Mouse (Mus musculus): ENCODE measurements at regions not wholly inside any gene's neighbourhood (a gene's known extent, or its start where the extent isn't known, plus 50 kb on each side); places are given as distances from the start of the nearest gene placed in this dataset.

- DNase-seq = no peak
Observed at GRCm38 (mm10) chr12:54311896-54312521, 108.3 kb upstream of the Egln3 start.

- DNase-seq = no peak
Observed at GRCm38 (mm10) chr12:54309874-54310273, 106.2 kb upstream of the Egln3 start.

DNA sequence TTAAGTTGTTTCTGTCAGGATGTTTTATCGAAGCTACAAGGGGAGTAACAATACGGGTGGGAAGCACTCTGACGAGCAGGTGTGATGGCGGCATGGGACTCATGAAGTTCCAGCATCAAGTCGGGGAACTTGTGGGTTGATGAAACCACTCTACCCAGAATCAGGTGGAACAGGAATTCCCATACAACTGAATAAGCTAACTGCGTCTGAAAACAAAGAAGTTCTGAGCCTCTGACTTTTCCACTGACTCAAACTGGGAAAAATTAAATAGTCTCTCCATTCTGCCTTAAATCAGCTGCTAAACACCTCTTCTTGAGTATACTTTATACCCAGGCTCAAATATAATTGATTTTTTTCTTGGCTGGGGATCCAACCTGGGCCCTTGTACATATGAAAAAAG is 105.6 kb upstream of the Egln3 start:
- no peak for DNase-seq

- DNase-seq = no peak
Observed at GRCm38 (mm10) chr12:54305135-54305630, 101.5 kb upstream of the Egln3 start.

GRCm38 (mm10) chr12:54303746-54304145 is 100.1 kb upstream of the Egln3 start:
- DNase-seq = no peak

GRCm38 (mm10) chr12:54299506-54299905 is 95.8 kb upstream of the Egln3 start:
- DNase-seq = no peak

GRCm38 (mm10) chr12:54293248-54293647 is 89.6 kb upstream of the Egln3 start:
- DNase-seq = no peak

GRCm38 (mm10) chr12:54290311-54290710 is 86.7 kb upstream of the Egln3 start:
- no peak for DNase-seq

DNA sequence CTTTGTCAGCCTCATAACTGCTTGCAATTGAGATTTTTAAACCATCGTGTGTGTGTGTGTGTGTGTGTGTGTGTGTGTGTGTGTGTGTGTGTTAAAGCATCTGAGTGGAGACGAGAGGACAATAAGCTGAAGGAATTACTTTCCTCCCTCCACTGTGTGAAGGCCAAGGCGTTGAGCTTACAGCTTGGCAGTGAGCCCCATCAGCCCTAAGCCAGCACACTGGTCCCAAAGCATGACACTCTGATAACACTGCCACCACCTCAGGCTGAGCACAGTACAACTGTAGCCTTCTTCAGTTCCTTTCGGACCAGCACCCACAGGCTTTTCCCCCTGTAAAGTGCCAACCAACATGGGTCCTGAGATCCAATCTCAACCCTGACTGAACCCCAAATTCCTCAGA is 85.1 kb upstream of the Egln3 start:
- no peak for DNase-seq

- no peak for DNase-seq
Observed at GRCm38 (mm10) chr12:54288041-54288502, 84.4 kb upstream of the Egln3 start.

DNA sequence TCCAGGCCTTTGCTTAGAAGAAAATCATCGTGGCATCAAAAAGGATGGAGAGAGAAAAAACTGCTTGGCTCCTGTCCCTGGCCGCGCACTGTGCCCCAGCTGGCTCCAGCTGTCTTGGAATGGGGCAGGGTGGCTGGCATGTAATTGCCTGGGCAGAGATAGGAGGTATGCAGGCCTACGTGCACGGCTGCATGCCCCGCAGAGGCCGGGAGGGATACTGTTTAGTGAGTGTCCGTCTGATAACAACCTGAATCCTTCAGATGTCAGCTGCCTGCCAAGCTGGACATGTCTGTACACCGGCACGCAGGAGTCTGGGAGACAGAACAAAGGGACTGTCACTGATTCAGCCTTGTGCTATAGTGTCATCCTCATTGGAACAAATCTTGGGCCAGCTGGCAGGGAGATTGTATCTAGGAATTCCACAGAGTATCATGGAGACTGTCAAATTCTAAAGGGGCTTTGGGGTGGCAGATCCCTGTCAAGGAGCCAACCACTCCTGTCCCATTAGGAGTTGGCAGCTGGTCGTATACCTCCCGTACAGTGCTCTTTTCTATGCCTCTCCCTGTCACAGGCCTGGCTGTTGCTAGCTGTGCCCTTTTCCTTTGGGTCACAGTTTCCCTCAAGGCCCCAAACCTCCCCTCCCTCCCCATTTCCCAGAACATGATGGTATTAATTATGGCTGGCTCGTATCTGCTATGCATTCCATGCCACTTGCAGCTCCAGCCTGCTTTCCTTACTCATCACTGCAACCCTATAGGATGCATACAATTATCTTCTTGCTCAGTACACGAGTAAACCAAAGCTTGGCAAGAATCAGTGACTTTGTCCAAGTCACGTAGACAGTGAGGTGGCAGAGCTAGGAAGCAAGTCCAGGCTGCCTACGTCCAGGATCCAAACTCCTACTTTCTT is 83.5 kb upstream of the Egln3 start:
- DNase-seq = no peak

- no peak for DNase-seq
Observed at GRCm38 (mm10) chr12:54283646-54284045, 80.0 kb upstream of the Egln3 start.

- DNase-seq = no peak
Observed at GRCm38 (mm10) chr12:54283011-54283410, 79.4 kb upstream of the Egln3 start.

DNA sequence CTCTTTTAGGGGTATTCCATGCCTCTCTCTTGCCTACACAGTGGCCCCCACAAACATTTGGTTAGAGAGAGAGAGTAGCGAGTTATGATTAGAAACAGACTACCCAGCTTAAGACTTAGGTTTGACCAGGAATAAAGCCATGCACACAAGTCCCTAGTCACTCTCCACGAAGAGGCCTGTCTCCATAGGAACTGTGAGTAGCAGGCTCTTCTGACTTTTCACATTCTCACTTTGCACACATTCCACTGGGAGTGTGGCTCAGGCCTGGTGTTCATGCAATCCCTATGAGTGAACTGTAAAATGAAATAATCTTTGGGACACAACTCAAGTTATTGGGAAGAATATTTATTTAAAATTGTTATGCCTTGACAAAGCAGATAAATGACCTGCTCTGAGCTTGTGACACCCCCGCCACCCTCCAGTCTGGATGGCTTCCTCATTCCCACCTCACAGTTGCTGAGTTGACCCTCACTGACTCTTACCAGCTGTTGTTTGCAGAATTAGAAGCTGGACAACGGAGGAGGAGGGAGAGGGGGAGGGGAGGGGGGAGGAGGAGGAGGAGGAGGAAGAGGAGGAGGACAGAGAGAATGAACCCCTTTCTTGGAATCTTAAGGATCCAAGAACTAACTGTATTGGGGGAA is 78.7 kb upstream of the Egln3 start:
- no peak for DNase-seq

GRCm38 (mm10) chr12:54280457-54280856 is 76.8 kb upstream of the Egln3 start:
- no peak for DNase-seq

DNA sequence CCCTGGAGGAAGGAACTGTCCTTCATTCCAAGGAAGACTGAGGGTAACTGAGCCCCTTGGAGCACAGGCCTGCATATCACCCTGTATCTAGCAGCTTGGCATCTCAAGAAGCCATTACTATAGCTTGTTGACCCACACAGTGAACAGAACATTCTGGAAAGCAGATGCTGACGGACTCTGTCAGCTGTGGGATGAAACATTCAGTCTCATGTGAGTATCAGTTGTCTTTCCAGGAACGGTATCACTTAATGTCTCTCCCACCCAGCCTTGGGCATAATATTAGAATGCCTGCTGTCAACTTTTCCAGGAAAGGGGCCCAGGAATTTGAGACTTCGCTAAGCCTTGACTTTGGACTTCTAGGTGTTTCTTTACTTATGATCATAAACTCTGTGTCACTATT is 76.3 kb upstream of the Egln3 start:
- DNase-seq = no peak

DNA sequence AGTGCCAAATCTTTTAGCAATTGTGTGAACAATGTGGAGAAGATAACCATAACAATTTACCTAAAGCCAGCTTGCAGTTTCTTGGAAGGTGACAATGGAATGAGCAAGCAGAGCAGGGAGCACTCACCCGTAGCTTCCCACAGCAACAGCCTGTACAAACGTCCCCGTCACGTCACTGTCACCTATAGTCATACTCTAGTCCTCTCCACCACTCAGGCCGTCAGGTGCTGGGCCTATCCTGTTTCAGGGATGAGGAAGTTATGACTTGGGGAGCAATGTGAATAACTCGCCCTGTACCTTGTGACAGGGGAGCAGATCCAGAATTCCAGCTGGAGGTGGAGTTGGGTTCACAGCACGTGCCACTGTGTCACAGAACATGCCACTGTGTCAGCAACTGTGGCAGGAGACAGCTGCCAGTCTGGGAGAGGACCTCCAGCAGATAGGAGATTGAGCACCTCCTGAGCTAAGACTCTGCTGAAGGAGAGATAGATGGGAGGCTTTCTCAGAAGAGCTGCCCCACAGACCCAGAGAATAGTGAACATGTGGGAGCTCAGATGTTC is 73.4 kb upstream of the Egln3 start:
- no peak for DNase-seq

- no peak for DNase-seq
Observed at GRCm38 (mm10) chr12:54273506-54273905, 69.8 kb upstream of the Egln3 start.

DNA sequence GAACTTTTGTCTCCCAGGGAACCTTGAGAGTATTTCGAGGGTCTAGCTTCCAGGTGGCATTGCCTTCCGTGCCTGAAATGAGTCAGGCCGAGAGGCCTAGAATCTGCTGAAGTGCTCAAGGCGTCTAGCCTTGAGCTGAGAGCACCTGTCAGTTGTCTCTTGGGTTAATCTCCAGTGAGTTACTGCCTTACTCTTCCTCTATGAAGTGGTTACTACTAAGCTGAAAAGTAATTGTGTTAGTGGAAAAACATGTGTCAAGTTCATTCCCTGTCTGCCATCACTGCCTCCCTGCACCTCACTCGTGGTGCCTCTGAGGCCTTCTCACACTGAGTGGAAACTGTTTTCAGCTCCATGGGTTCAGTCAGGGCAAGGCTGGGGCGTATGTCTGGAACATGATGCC is 69.0 kb upstream of the Egln3 start:
- no peak for DNase-seq

- peak; percentile 12 for DNase-seq
Observed at GRCm38 (mm10) chr12:54272226-54272625, 68.6 kb upstream of the Egln3 start.

GRCm38 (mm10) chr12:54265852-54266251 is 62.2 kb upstream of the Egln3 start:
- no peak for DNase-seq

- DNase-seq = no peak
Observed at GRCm38 (mm10) chr12:54264893-54265835, 61.5 kb upstream of the Egln3 start.

Measured in cerebellum, adult 11-12 months (tissue).